Mouse (Mus musculus): ENCODE data around the gene Ctu1. TPM values are rescaled to one million over a fixed set of nuclear protein-coding genes. Genes with fewer than 3 reads are reported as not detected.

Ctu1 gene
- 13.4 and 15.8 TPM in 2 replicates for polyA plus RNA-seq (2012; rRNA removed)
- 11.2 and 12.0 TPM in 2 replicates for polyA plus RNA-seq (2014; fragmentation: Nextera tagmentation; extraction: Ambion mirVana)

DNA sequence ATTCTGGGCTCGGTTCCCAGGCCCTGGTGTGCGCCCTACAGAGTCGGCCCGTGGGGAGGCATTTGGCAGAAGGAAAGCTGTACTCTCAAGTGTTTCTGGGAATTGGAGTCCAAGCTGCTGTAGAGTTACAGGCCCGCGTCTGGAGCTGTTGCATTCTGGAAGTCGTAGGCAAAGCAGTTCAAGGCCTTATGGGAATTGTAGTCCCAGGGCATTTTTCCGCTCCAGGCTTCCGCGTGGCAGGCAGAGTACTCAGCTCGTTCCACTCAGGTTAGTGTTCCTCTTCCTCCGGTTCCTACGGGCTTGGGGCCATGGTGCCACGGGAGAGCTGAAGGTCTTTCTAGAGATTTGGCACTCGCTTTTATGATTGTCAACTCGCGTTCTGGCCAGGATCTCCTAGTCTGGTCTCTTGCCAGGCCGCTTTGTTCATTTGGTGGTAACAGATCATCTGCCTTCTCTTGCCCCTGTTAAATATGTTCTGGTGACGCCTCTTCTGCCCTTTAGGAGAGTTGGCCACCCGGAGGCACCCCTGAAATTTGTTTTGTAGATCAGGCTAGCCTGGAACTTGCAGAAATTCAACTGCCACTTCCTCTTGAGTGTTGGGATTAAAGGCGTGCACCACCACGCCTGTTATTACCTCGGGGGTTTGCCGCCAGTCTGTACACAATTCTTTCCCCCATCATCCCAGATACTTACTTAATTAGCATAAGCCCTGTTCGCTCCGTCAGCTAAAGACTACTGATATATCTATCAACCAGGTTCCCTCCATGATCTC, at the start of gene Ctu1:
Gene Ctu1 (plus strand): TSS at position 208 of the 772 bp plus-strand sequence.
- DNase-seq (ENCODE audit: low spot score) = peak; percentile 97
- ATAC-seq (ENCODE audit: low FRiP score, low read depth) = peak; percentile 93
- Histone ChIP-seq H3K4me2 (replicated peaks; ENCODE audit: low read depth, low read length, severe bottlenecking) (peak within 1 kb of the TSS; percentile 69), H3K27me3 (ENCODE audit: control insufficient read depth, insufficient read depth, low read length) (no peaks in the 10 kb centered on the region), H3K27ac (replicated peaks; ENCODE audit: low read depth, low read length) (peak within 1 kb of the TSS; percentile 58; the same call in 1 of the 2 replicates), H3K4me3 (replicated peaks; ENCODE audit: low read length) (peak within 1 kb of the TSS; percentile 71), H3K36me3 (ENCODE audit: control insufficient read depth, insufficient read depth, low read length) (peaks cover 25% of the 10 kb centered on the region), H3K9me3 (ENCODE audit: control insufficient read depth, low read length) (no peaks in the 10 kb centered on the region), H3K9ac (ENCODE audit: low read depth, low read length, severe bottlenecking) (peak within 1 kb of the TSS; percentile 77), H3K4me1 (ENCODE audit: control insufficient read depth, insufficient read depth, low read length) (peaks cover 7% of the 10 kb centered on the region)
- peak; percentile 61; the same call in 1 of the 2 replicates for TF ChIP-seq POLR2A (IDR thresholded peaks at IDR 0.05; ENCODE audit: borderline replicate concordance, extremely low read depth, insufficient read depth, insufficient read length)
- whole genome bisulfite sequencing = 1% methylated on average over 26 of the region's 26 CpGs

DNA sequence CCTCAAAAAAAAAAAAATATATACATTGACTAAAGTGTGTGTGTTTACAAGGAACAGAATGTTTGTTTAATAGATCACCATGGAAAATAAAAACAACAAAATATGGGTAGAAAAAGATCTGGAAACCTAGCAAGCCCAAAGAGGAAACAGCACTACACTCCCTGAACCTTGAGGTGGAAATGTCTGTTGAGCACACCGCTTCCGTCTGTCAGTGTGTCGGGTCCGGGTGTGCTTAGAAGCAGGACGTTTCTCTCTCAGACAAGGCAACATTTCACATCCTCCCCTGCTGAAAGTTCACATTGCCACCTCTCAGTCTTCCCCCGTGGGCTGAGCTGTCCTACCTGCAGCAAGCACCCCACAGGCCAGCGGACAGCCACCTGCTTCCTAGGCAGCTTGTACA, 48.9 kb upstream of the Ctu1 start:
- Histone ChIP-seq H3K27ac (replicated peaks; ENCODE audit: low read depth, low read length) (no peak overlapping the region), H3K4me2 (replicated peaks; ENCODE audit: low read depth, low read length, severe bottlenecking) (no peak overlapping the region), H3K4me3 (replicated peaks; ENCODE audit: low read length) (no peak overlapping the region), H3K36me3 (ENCODE audit: control insufficient read depth, insufficient read depth, low read length) (no peaks in the 10 kb centered on the region), H3K4me1 (ENCODE audit: control insufficient read depth, insufficient read depth, low read length) (no peaks in the 10 kb centered on the region), H3K27me3 (ENCODE audit: control insufficient read depth, insufficient read depth, low read length) (no peaks in the 10 kb centered on the region), H3K9ac (ENCODE audit: low read depth, low read length, severe bottlenecking) (no peak overlapping the region), H3K9me3 (ENCODE audit: control insufficient read depth, low read length) (no peaks in the 10 kb centered on the region)
- TF ChIP-seq POLR2A (IDR thresholded peaks at IDR 0.05; ENCODE audit: borderline replicate concordance, extremely low read depth, insufficient read depth, insufficient read length) = no peak
- WGBS = 81% methylated on average over 7 of the region's 7 CpGs
- ATAC-seq (ENCODE audit: low FRiP score, low read depth) = no peak
- DNase-seq (ENCODE audit: low spot score) = no peak

DNA sequence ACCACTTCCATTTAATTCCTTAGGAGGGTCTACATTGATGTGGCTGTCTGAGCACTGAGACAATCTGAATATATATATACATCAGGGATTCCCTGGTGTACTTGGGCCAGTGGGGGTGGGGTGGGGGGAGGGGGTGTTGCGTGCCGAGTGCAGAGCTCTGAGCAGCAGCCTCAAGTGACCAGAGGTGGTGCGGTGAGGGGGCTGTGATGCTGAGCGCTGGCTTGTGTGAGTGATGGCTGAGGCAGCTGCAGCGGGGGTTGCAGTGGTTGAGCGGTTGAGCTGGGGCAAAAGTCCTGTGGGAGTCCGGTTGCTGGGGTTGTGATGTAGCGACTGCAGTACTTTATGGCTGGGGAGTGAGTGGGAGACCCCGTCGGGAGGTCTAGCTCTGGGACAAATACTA, 48.0 kb upstream of the Ctu1 start:
- no peak for DNase-seq (ENCODE audit: low spot score)
- TF ChIP-seq POLR2A (IDR thresholded peaks at IDR 0.05; ENCODE audit: borderline replicate concordance, extremely low read depth, insufficient read depth, insufficient read length) = no peak
- no peak overlapping the region for H3K4me2 ChIP-seq (replicated peaks; ENCODE audit: low read depth, low read length, severe bottlenecking)

DNA sequence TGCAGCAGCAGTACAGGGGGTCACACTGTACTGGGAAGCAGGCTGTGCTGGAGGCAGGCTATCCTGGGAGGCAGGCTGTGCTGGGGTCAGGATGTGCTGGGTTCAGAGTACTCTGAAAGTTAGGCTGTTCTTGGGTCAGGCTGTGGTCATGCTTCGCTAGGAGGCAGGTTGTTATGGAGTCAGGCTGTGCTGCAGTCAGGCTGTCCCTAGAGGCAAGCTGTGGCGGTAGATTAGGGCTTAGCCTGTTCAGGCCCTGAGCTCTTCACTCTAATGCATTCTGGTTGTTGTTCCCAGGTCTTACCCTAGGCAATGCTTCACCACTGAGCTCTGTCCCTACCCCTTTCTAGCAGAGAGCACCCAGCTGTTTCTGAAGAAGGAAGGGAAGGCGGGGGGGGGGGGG, 46.8 kb upstream of the Ctu1 start:
- no peak for DNase-seq (ENCODE audit: low spot score)
- WGBS = 72% methylated on average over 3 of the region's 3 CpGs
- no peak for TF ChIP-seq POLR2A (IDR thresholded peaks at IDR 0.05; ENCODE audit: borderline replicate concordance, extremely low read depth, insufficient read depth, insufficient read length)

More for the DNA sequence above, 48.0 kb upstream of the Ctu1 start:
- H3K27ac ChIP-seq (replicated peaks; ENCODE audit: low read depth, low read length) = no peak overlapping the region
- H3K9ac ChIP-seq (ENCODE audit: low read depth, low read length, severe bottlenecking) = no peak overlapping the region
- H3K27me3 ChIP-seq (ENCODE audit: control insufficient read depth, insufficient read depth, low read length) = no peaks in the 10 kb centered on the region
- H3K36me3 ChIP-seq (ENCODE audit: control insufficient read depth, insufficient read depth, low read length) = no peaks in the 10 kb centered on the region
- 15% methylated on average over 10 of the region's 10 CpGs for WGBS
- no peaks in the 10 kb centered on the region for H3K9me3 ChIP-seq (ENCODE audit: control insufficient read depth, low read length)
- H3K4me1 ChIP-seq (ENCODE audit: control insufficient read depth, insufficient read depth, low read length) = no peaks in the 10 kb centered on the region
- no peak overlapping the region for H3K4me3 ChIP-seq (replicated peaks; ENCODE audit: low read length)
- ATAC-seq (ENCODE audit: low FRiP score, low read depth) = no peak

DNA sequence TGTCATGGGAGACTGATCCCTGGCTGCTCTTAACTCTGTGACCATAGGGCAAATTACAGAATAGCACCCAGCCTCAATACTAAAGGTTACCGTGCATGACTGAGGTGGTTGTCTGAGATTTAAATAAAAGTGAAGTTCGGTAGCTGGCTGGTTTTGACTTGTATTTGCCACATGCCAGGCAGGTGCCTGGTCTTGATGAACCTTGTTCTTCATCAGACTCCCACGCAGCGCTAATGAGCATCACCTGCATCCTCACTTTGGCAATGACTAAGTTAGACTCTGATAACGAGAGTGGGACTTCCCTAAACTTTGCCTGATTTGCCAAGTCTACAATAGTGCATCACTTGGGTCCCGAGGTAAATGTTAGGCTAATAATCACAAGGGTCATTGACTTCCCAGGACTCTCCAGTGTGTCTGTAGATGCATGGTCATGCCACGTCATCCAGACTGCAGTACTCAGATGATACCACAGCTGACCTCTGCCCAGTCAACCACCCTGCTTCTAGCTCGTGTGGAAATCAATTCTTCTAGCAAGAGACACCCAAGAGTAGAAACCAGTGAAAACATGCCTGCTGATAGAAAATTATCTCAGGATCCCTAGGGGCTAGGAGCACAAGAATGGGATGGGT, 45.9 kb upstream of the Ctu1 start:
- H3K4me1 ChIP-seq (ENCODE audit: control insufficient read depth, insufficient read depth, low read length) = no peaks in the 10 kb centered on the region
- ATAC-seq (ENCODE audit: low FRiP score, low read depth) (no peak), DNase-seq (ENCODE audit: low spot score) (no peak)
- H3K4me3 ChIP-seq (replicated peaks; ENCODE audit: low read length) = no peak overlapping the region
- WGBS = 77% methylated on average over 8 of the region's 8 CpGs
- H3K4me2 ChIP-seq (replicated peaks; ENCODE audit: low read depth, low read length, severe bottlenecking) = no peak overlapping the region
- no peaks in the 10 kb centered on the region for H3K9me3 ChIP-seq (ENCODE audit: control insufficient read depth, low read length)
- H3K36me3 ChIP-seq (ENCODE audit: control insufficient read depth, insufficient read depth, low read length) = no peaks in the 10 kb centered on the region
- no peak overlapping the region for H3K27ac ChIP-seq (replicated peaks; ENCODE audit: low read depth, low read length)
- no peak for TF ChIP-seq POLR2A (IDR thresholded peaks at IDR 0.05; ENCODE audit: borderline replicate concordance, extremely low read depth, insufficient read depth, insufficient read length)
- no peaks in the 10 kb centered on the region for H3K27me3 ChIP-seq (ENCODE audit: control insufficient read depth, insufficient read depth, low read length)
- no peak overlapping the region for H3K9ac ChIP-seq (ENCODE audit: low read depth, low read length, severe bottlenecking)

More for the DNA sequence above, 46.8 kb upstream of the Ctu1 start:
- Histone ChIP-seq H3K4me1 (ENCODE audit: control insufficient read depth, insufficient read depth, low read length) (no peaks in the 10 kb centered on the region), H3K27me3 (ENCODE audit: control insufficient read depth, insufficient read depth, low read length) (no peaks in the 10 kb centered on the region), H3K9me3 (ENCODE audit: control insufficient read depth, low read length) (no peaks in the 10 kb centered on the region), H3K4me3 (replicated peaks; ENCODE audit: low read length) (no peak overlapping the region), H3K9ac (ENCODE audit: low read depth, low read length, severe bottlenecking) (no peak overlapping the region), H3K36me3 (ENCODE audit: control insufficient read depth, insufficient read depth, low read length) (no peaks in the 10 kb centered on the region), H3K27ac (replicated peaks; ENCODE audit: low read depth, low read length) (no peak overlapping the region), H3K4me2 (replicated peaks; ENCODE audit: low read depth, low read length, severe bottlenecking) (no peak overlapping the region)
- ATAC-seq (ENCODE audit: low FRiP score, low read depth) = no peak

Measured in limb, embryonic 14.5 days (tissue).